Mouse (Mus musculus): Measurements from ENCODE around the gene Rhbdd3. TPM values are rescaled to one million over a fixed set of nuclear protein-coding genes. Genes with fewer than 3 reads are reported as not detected.
A peak's percentile ranks its signal among the peaks of the same experiment; 100 is the strongest.

Gene Rhbdd3
- polyA plus RNA-seq (2012; rRNA removed) = 29.3 and 31.6 TPM in 2 replicates

GRCm38 (mm10) chr11:5098736-5099542 is at the start of gene Rhbdd3, which contains the start of gene Ewsr1:
Gene Rhbdd3, plus strand, starts transcription at chr11:5098926.
Gene Ewsr1, minus strand, starts transcription at chr11:5099266.
- peak; percentile 88 to 98 for DNase-seq (ENCODE audit: extremely low spot score in 1 of 2, low spot score in 1 of 2)

- no peak for DNase-seq (ENCODE audit: extremely low spot score in 1 of 2, low spot score in 1 of 2)
These were observed 47.1 kb upstream of the Rhbdd3 start for GRCm38 (mm10) chr11:5051629-5052028.

- DNase-seq (ENCODE audit: extremely low spot score in 1 of 2, low spot score in 1 of 2) = peak; percentile 85 to 86
These were observed 46.4 kb upstream of the Rhbdd3 start for GRCm38 (mm10) chr11:5052200-5052854.

GRCm38 (mm10) chr11:5054151-5054550 is 44.6 kb upstream of the Rhbdd3 start:
- DNase-seq (ENCODE audit: extremely low spot score in 1 of 2, low spot score in 1 of 2) = no peak

- no peak for DNase-seq (ENCODE audit: extremely low spot score in 1 of 2, low spot score in 1 of 2)
These were observed 43.9 kb upstream of the Rhbdd3 start for GRCm38 (mm10) chr11:5054874-5055273.

- DNase-seq (ENCODE audit: extremely low spot score in 1 of 2, low spot score in 1 of 2) = no peak
These were observed 42.5 kb upstream of the Rhbdd3 start for GRCm38 (mm10) chr11:5055945-5056938.

- DNase-seq (ENCODE audit: extremely low spot score in 1 of 2, low spot score in 1 of 2) = no peak
These were observed 41.7 kb upstream of the Rhbdd3 start for GRCm38 (mm10) chr11:5057064-5057463.

GRCm38 (mm10) chr11:5057541-5057855 is 41.2 kb upstream of the Rhbdd3 start:
- DNase-seq (ENCODE audit: extremely low spot score in 1 of 2, low spot score in 1 of 2) = no peak

GRCm38 (mm10) chr11:5057856-5058641 is 40.7 kb upstream of the Rhbdd3 start, which contains the start of gene Rasl10a:
Gene Rasl10a, plus strand, starts transcription at chr11:5058128.
- no peak for DNase-seq (ENCODE audit: extremely low spot score in 1 of 2, low spot score in 1 of 2)

- no peak for DNase-seq (ENCODE audit: extremely low spot score in 1 of 2, low spot score in 1 of 2)
These were observed 39.9 kb upstream of the Rhbdd3 start for GRCm38 (mm10) chr11:5058783-5059182.

- no peak for DNase-seq (ENCODE audit: extremely low spot score in 1 of 2, low spot score in 1 of 2)
These were observed 39.5 kb upstream of the Rhbdd3 start for GRCm38 (mm10) chr11:5059230-5059629.

GRCm38 (mm10) chr11:5059704-5060156 is 39.0 kb upstream of the Rhbdd3 start:
- no peak for DNase-seq (ENCODE audit: extremely low spot score in 1 of 2, low spot score in 1 of 2)

- DNase-seq (ENCODE audit: extremely low spot score in 1 of 2, low spot score in 1 of 2) = no peak
These were observed 37.8 kb upstream of the Rhbdd3 start for GRCm38 (mm10) chr11:5060756-5061412.

GRCm38 (mm10) chr11:5061413-5062139 is 37.1 kb upstream of the Rhbdd3 start:
- peak; percentile 90 to 99 for DNase-seq (ENCODE audit: extremely low spot score in 1 of 2, low spot score in 1 of 2)

- DNase-seq (ENCODE audit: extremely low spot score in 1 of 2, low spot score in 1 of 2) = no peak
These were observed 36.4 kb upstream of the Rhbdd3 start for GRCm38 (mm10) chr11:5062326-5062725.

GRCm38 (mm10) chr11:5062860-5063505 is 35.7 kb upstream of the Rhbdd3 start:
- no peak for DNase-seq (ENCODE audit: extremely low spot score in 1 of 2, low spot score in 1 of 2)

- no peak for DNase-seq (ENCODE audit: extremely low spot score in 1 of 2, low spot score in 1 of 2)
These were observed 35.0 kb upstream of the Rhbdd3 start for GRCm38 (mm10) chr11:5063561-5064281.
